Mouse (Mus musculus): Measurements from ENCODE around the gene Lpin2. TPM values are rescaled to one million over a fixed set of nuclear protein-coding genes. Genes with fewer than 3 reads are reported as not detected.

Lpin2 gene
- total and polyA plus RNA-seq, 2 experiments from 2014 or later, result 39.5 to 48.9 TPM

DNA sequence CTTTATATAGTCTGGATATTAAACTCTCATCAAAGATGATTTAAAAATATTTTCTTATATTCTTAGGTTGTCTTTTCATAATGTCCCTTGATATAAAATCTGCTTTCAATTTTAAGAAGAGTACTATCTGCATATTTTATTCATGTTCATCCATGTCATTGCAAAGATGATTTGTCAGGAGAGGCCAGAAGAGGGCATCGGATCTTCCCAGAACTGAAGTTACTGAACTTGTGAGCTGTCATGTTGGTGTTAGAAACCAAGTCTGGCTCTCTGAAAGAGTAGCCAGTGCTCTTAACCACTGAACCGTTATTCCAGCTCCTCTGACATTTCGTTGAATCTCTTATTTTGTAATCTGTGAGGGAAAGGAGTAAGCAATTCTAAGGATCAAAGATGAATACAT is 17.0 kb downstream of the Lpin2 start:
- no peak for DNase-seq (ENCODE audit: low spot score)
- Histone ChIP-seq H3K27ac (no peak overlapping the region), H3K4me1 (ENCODE audit: insufficient read depth, low read length) (no peaks in the 10 kb centered on the region), H3K4me2 (ENCODE audit: low read depth, low read length) (no peak overlapping the region), H3K4me3 (ENCODE audit: low read length) (no peak overlapping the region), H3K9ac (replicated peaks; ENCODE audit: low read length) (no peak overlapping the region), H3K9me3 (ENCODE audit: low read length) (no peaks in the 10 kb centered on the region), H3K36me3 (ENCODE audit: insufficient read depth, low read length) (no peaks in the 10 kb centered on the region), H3K27me3 (ENCODE audit: insufficient read depth, low read length) (no peaks in the 10 kb centered on the region)
- WGBS, result 67% methylated on average over 3 of the region's 3 CpGs
- ATAC-seq, result no peak
- TF ChIP-seq CTCF (IDR thresholded peaks at IDR 0.05; ENCODE audit: low read depth), result peak; percentile 23; the same call in 1 of the 2 replicates

DNA sequence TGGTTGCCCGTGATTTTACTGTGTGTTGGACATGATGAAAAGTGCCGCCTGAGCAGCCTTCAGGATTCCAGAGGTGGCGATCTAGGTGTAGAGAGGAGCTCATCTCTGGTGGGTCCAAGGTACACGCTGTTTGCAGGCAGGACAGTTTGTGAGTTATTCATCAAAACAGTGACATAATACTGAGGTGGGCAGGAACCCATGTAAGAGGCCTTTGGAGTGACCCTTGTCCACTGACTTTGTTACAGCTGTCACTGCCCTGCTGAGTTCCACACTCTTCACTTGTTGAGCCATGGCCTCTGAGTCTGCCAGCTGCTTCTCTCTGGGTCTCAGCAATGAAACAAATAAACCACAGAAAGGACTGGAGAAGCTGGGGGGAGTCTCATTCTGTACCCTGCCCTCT is 19.8 kb downstream of the Lpin2 start:
- no peaks in the 10 kb centered on the region for H3K27me3 ChIP-seq (ENCODE audit: insufficient read depth, low read length)
- H3K4me3 ChIP-seq (ENCODE audit: low read length), result no peak overlapping the region
- no peaks in the 10 kb centered on the region for H3K4me1 ChIP-seq (ENCODE audit: insufficient read depth, low read length)
- no peak overlapping the region for H3K9ac ChIP-seq (replicated peaks; ENCODE audit: low read length)
- no peaks in the 10 kb centered on the region for H3K9me3 ChIP-seq (ENCODE audit: low read length)
- H3K4me2 ChIP-seq (ENCODE audit: low read depth, low read length), result no peak overlapping the region
- H3K36me3 ChIP-seq (ENCODE audit: insufficient read depth, low read length), result no peaks in the 10 kb centered on the region
- DNase-seq (ENCODE audit: low spot score), result no peak
- ATAC-seq, result no peak
- H3K27ac ChIP-seq, result no peak overlapping the region
- no peak for TF ChIP-seq CTCF (IDR thresholded peaks at IDR 0.05; ENCODE audit: low read depth)
- WGBS, result 59% methylated on average over 4 of the region's 4 CpGs

DNA sequence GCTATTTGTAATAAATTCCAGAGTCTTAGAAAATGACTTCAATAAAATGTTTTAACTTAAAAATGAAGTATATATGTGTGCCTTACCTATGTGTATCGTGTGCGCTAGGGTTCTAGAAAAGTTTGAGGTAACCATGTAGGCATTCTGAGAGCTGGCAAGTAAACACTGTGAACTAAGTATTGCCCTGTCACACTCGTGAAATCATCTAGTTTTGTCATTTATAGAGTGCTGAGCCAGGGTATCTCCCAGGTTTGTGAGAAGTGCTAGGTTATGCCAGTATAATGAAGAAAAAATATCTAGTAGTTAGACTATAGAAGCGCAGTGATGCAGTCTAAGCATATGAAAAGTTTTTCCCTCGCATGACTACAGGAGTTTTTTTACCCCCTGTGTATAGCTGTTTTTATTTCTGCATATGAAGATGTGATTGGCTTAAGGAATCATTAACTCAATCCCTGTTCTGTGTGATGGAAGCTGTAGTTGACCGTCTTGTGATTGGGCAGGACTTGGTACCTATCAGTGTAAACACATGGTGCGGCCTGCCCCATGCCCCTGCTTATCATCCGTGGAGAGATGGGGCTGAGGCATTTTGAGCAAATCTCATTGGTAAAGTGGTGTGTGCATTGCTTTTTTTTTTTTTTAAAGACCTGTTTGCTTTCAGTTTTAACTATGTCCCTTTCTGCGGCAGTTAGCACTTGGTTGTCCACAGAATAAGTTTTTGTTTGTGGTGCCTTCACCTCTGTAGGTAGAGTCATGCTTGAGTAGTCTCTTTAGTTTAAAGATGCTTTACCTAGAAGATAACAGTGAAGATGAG is 21.8 kb downstream of the Lpin2 start:
- TF ChIP-seq CTCF (IDR thresholded peaks at IDR 0.05; ENCODE audit: low read depth), result no peak
- no peak overlapping the region for H3K27ac ChIP-seq
- H3K4me1 ChIP-seq (ENCODE audit: insufficient read depth, low read length), result no peaks in the 10 kb centered on the region
- 94% methylated on average over 9 of the region's 9 CpGs for WGBS
- H3K9ac ChIP-seq (replicated peaks; ENCODE audit: low read length), result no peak overlapping the region
- no peaks in the 10 kb centered on the region for H3K36me3 ChIP-seq (ENCODE audit: insufficient read depth, low read length)
- H3K9me3 ChIP-seq (ENCODE audit: low read length), result no peaks in the 10 kb centered on the region
- no peak overlapping the region for H3K4me3 ChIP-seq (ENCODE audit: low read length)
- ATAC-seq (no peak), DNase-seq (ENCODE audit: low spot score) (no peak)
- no peak overlapping the region for H3K4me2 ChIP-seq (ENCODE audit: low read depth, low read length)
- no peaks in the 10 kb centered on the region for H3K27me3 ChIP-seq (ENCODE audit: insufficient read depth, low read length)

DNA sequence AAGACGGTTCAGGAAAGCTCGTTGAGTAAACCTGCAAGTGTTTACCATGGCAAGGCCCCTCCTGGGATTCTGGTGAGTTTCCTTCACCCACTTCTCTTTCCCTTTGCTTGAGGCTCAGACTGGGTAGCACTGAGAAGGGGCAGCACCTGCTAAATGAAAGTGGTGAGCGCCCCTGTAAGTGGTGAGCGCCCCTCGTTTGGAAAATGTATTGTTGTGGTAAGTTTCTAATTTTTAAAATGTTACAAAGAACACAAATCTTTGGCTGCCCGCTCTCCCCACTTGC is 22.4 kb downstream of the Lpin2 start:
- Histone ChIP-seq H3K4me3 (ENCODE audit: low read length) (no peak overlapping the region), H3K4me2 (ENCODE audit: low read depth, low read length) (no peak overlapping the region), H3K36me3 (ENCODE audit: insufficient read depth, low read length) (no peaks in the 10 kb centered on the region), H3K4me1 (ENCODE audit: insufficient read depth, low read length) (no peaks in the 10 kb centered on the region), H3K27ac (no peak overlapping the region), H3K27me3 (ENCODE audit: insufficient read depth, low read length) (no peaks in the 10 kb centered on the region), H3K9me3 (ENCODE audit: low read length) (no peaks in the 10 kb centered on the region), H3K9ac (replicated peaks; ENCODE audit: low read length) (no peak overlapping the region)
- TF ChIP-seq CTCF (IDR thresholded peaks at IDR 0.05; ENCODE audit: low read depth), result no peak
- ATAC-seq, result no peak
- DNase-seq (ENCODE audit: low spot score), result no peak
- WGBS, result 87% methylated on average over 6 of the region's 6 CpGs

DNA sequence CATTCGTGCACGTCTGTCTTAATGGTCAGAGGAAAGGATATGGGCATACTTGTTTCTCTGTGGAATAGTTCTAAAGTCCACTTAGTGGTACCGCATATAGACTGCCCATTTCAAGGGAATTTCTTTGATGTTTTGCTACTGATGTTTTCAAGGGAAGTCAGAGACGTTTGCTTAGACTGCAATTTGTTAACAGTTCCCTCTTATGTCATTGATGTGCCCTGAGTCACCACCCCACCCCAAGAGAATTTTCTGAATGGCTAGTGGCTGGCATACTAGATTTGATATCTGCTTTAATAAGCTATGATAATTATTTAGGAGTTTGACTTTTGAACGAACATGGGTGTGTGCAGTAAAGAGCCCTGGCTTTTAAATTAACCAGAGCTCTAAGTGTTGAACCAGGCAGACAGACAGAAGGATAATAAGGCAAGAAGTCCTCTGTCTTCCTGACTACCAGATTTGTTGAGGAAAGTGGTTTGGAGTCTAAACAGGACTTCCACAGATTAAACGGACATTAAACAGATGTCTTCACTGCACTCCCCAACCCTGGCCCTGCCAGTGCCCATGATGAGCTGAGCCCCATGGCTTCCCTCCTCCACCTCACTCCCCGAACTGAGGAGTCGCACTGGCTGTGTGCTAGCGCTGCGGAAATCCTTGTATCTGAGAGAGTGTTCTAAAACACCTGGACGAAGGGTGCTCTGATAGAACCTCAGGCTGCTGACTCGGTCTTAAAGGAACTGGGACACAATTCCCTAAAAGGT is 24.0 kb downstream of the Lpin2 start:
- no peak for TF ChIP-seq CTCF (IDR thresholded peaks at IDR 0.05; ENCODE audit: low read depth)
- 80% methylated on average over 12 of the region's 12 CpGs for WGBS
- Histone ChIP-seq H3K9ac (replicated peaks; ENCODE audit: low read length) (no peak overlapping the region), H3K4me2 (ENCODE audit: low read depth, low read length) (no peak overlapping the region), H3K27me3 (ENCODE audit: insufficient read depth, low read length) (no peaks in the 10 kb centered on the region), H3K36me3 (ENCODE audit: insufficient read depth, low read length) (no peaks in the 10 kb centered on the region), H3K9me3 (ENCODE audit: low read length) (no peaks in the 10 kb centered on the region), H3K4me1 (ENCODE audit: insufficient read depth, low read length) (no peaks in the 10 kb centered on the region), H3K27ac (no peak overlapping the region), H3K4me3 (ENCODE audit: low read length) (no peak overlapping the region)
- DNase-seq (ENCODE audit: low spot score) (no peak), ATAC-seq (no peak)

DNA sequence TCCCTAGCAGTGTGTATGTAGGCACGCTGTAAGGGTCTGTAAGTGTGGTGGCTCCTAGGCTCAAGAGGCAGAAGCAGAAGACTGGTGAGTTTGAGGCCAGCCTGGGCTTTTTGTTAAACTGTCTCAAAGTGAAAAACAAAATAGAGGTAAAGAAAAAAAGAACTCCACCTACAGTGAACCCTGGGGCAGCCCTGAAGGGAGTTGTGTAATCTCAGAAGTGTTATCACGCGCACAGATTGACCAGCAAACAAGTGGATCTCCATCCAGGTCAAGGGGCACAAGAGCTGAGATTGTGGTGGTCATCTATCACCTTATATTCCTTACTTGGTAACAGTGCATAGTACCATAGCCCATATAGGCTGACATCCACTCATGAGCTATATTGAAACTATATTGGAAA is 24.9 kb downstream of the Lpin2 start:
- no peak overlapping the region for H3K4me3 ChIP-seq (ENCODE audit: low read length)
- DNase-seq (ENCODE audit: low spot score) (no peak), ATAC-seq (no peak)
- no peaks in the 10 kb centered on the region for H3K36me3 ChIP-seq (ENCODE audit: insufficient read depth, low read length)
- no peak overlapping the region for H3K27ac ChIP-seq
- H3K4me1 ChIP-seq (ENCODE audit: insufficient read depth, low read length), result no peaks in the 10 kb centered on the region
- no peaks in the 10 kb centered on the region for H3K27me3 ChIP-seq (ENCODE audit: insufficient read depth, low read length)
- TF ChIP-seq CTCF (IDR thresholded peaks at IDR 0.05; ENCODE audit: low read depth), result no peak
- H3K9ac ChIP-seq (replicated peaks; ENCODE audit: low read length), result no peak overlapping the region
- no peaks in the 10 kb centered on the region for H3K9me3 ChIP-seq (ENCODE audit: low read length)
- no peak overlapping the region for H3K4me2 ChIP-seq (ENCODE audit: low read depth, low read length)
- 97% methylated on average over 3 of the region's 3 CpGs for WGBS

DNA sequence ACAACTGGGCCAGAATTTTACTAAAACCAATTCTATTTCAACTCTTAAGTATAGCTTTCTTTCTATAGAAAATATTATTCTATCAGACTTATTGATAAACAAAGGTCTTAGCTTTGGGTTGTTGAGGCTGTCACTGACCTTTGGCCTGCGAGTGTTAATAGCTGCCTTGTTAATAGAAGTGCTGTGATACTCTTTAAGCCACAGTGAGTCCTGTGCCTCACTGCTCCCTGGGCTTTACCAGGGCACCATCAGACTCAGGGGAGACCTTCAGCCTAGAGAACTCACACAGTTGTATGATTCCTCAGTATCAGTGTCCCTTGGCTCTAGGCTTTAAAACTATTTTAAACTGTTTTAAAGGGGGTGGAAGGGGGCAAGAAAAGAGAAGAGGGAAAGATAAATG is 26.0 kb downstream of the Lpin2 start:
- no peak overlapping the region for H3K9ac ChIP-seq (replicated peaks; ENCODE audit: low read length)
- H3K4me1 ChIP-seq (ENCODE audit: insufficient read depth, low read length), result no peaks in the 10 kb centered on the region
- no peak overlapping the region for H3K4me3 ChIP-seq (ENCODE audit: low read length)
- WGBS, result 94% methylated on average over 1 of the region's 1 CpGs
- H3K4me2 ChIP-seq (ENCODE audit: low read depth, low read length), result no peak overlapping the region
- H3K9me3 ChIP-seq (ENCODE audit: low read length), result no peaks in the 10 kb centered on the region
- DNase-seq (ENCODE audit: low spot score) (no peak), ATAC-seq (no peak)
- no peaks in the 10 kb centered on the region for H3K36me3 ChIP-seq (ENCODE audit: insufficient read depth, low read length)
- no peaks in the 10 kb centered on the region for H3K27me3 ChIP-seq (ENCODE audit: insufficient read depth, low read length)
- H3K27ac ChIP-seq, result no peak overlapping the region
- TF ChIP-seq CTCF (IDR thresholded peaks at IDR 0.05; ENCODE audit: low read depth), result no peak

Measured in hindbrain, postnatal 0 days (tissue).